Mouse (Mus musculus): ENCODE data around the gene Gap43.

DNA sequence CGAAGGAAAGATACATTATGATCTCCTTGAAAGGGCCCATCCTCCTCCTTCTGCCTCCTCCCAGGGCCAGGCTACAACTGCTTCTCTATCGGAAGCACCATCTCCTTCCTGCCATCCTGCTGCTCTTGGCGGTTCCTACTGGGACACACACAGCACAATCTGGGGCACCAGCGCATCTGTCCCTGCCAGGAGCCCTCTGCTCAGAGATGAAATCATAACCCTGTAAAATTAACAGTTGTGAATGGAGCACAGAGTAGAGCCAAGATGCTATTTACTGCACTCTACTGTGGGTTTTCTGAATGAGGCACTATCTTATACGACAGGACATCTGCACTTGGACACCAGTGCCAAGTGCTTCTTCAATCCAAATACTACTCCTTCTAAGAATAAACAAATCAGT lies 46.0 kb downstream of the Gap43 start:
- TF ChIP-seq CTCF (IDR thresholded peaks at IDR 0.05; ENCODE audit: low read depth, low read length): no peak
- TF ChIP-seq TAL1 (conservative IDR thresholded peaks at IDR 0.05; ENCODE audit: low read depth, low read length): no peak
- no peak for TF ChIP-seq GATA1 (IDR thresholded peaks at IDR 0.05; ENCODE audit: borderline replicate concordance, low read length)
- TF ChIP-seq GATA2 (IDR thresholded peaks at IDR 0.05; ENCODE audit: borderline replicate concordance, low read depth, low read length): no peak
- no peak for TF ChIP-seq POLR2AphosphoS5 (IDR thresholded peaks at IDR 0.05; ENCODE audit: insufficient replicate concordance, low read depth, low read length)
